Mouse (Mus musculus): ENCODE measurements at regions not wholly inside any gene's neighbourhood (a gene's known extent, or its start where the extent isn't known, plus 50 kb on each side); places are given as distances from the start of the nearest gene placed in this dataset.
A peak's percentile ranks its signal among the peaks of the same experiment; 100 is the strongest.

DNA sequence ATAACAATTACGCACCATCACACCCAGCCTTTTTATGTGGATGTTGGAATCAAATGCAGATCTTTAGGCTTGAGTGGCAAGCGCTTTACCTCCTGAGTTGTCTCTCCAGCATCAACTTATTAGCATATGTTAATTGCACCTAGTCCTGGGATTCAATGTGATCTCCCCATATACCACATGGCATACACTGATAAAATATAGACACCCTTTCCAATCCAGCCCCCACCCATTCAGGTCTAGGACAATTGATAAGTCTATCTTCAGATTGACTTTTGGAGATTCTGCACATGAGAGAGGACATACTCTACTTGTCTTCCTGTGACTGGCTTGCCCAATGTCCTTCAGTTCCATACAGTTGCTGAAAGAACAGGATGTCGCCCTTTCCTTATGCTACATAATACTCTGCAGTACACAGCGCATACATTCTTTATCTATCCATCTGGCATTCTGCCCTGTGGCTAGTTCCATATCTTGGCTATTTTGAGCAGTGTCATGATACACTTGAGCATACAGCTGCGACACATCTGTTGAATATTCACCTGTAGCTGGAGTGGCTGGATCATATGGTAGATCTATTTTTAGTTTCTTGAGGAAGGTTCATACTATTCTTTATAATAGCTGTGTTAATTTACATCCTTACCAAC is 120.3 kb downstream of the Gsdmc2 start:
- ATAC-seq (replicated peaks; ENCODE audit: poor library complexity) = peak; percentile 51

DNA sequence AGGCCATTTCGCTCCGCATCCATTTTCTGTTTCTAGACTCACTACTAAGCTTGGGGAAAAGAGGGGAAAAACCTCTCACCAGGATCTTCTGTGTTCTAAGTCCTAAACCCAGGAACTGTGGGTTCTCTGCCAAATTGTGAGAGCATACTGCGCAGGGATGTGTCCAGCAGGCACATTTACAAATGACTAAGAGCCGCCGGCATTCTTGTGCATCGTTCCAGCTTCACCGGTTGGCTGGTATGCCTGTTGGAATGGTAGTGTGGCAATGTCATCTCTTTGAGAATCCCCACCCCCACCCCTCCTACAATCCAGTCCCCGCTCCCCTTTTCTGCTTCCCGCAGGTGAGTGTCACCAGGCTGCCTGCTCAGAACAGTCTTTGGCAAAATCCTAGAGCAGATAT is 122.0 kb downstream of the Gsdmc2 start:
- no peak for ATAC-seq (replicated peaks; ENCODE audit: poor library complexity)

DNA sequence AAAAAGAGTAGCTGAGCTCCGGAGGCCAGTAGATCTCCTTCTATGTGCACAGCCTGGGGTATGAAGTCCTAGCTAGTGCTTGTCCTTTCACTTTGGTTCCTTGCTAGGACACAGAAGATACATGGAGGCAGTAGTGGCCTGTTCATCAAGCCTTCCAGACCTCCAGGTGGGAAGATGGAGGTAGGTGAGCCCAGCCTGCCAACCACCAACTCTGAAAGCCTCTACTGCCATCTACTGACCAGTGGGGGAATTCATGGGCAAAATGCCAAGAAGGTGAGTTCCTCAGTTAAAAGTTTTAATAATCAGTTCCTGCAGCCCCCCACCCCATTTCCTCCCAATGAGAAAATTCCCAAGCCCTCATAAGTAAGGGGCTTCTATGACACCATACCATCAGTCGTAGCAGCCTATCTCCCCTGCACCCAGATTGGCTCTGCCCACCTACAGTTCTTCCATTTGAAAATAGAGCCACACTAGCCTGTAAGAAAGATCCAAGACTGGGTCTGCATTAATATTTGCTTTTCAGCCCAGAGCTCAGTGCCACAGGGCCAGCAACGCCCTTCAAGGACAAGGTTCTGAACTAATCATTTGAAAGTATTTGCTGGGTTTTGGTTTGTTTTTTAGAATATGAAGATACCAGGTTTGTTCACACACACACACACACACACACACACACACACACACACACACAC is 123.2 kb downstream of the Gsdmc2 start:
- ATAC-seq (replicated peaks; ENCODE audit: poor library complexity) = peak; percentile 74

DNA sequence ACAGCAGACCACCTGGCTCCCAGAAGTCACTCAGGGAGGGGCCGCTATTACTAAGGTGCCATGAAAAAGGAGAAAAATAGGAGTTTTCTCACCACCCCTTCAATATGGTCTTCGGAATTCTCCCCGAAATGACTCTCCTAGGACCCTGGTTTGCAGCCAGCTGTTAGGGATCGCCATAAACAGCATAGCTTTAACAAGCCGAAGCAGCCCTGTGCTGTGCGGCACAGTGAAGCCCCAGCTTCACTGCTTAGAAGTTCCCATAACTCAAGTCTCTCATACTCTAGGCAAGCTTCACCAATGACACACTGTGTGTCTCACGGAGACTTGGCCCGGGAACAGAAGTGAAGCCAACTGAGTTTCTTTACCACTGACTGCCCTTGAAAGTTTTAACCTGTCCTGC is 127.2 kb downstream of the Gsdmc2 start:
- no peak for ATAC-seq (replicated peaks; ENCODE audit: poor library complexity)

DNA sequence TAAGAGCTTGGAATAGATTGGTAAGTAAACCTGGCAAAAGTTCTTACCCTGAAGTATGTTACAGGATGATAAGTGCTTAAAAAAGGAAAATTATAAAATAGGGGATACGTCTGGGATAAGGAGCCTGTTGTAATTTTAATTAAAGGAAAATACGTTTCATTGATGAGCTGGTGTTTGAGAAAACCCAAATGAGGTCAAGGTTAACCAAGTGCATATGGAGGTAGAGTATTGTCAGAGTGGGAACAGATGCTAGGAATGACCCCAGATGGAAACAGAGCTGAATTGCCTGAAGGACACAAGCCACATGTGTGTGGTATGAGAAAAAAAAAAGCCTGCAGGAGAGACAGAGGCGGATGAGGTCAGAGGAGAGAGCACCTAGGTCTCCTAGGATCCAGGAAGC is 131.3 kb downstream of the Gsdmc2 start:
- ATAC-seq (replicated peaks; ENCODE audit: poor library complexity) = no peak

DNA sequence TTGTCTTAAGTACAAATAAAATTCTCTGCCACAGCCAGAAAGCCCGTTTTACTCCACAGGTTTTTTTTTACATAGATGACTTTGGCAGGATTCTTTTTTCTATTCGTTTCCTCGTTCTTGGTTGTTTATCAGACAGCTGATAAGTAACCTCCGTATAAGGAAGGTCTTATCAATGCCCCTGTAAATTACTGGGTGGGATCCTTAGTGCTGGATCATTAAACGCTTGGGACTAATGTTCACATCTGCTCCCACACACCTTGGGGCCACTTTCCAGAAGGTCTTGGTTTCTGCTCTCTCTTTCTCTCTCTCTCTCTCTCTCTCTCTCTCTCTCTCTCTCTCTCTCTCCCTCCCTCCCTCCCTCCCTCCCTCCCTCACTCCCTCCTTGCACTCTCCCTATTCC is 134.6 kb downstream of the Gsdmc2 start:
- ATAC-seq (replicated peaks; ENCODE audit: poor library complexity) = no peak

DNA sequence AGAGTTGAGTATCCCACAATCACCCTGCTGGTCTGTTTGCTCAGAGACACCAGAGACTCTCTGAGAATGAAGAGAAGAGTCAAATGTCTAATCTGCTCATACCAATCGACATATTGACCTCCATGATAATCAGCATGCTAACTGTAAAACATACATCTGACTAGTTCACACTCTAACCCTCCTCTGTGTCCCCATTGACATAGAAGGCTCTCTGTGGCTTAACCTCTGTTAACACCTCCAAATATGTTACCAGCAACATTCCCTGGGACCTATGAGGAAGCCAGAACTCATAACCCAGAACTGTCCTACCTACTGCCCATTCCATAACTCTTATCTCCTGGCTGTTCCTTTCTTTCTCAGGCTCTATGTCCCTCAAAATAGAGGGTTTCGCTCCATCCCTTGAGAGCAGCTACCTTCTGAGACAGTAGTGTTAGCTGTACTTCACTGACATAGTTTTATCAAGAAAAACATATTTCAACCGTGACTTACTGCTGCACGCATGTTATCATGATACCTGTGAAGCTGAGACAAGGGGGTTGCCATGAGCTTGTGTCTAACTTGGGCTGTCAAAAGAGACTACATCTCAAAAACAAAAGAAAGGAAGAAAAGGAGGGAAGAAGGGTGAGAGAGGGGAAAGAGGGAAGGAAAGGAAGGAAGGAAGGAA is 135.6 kb downstream of the Gsdmc2 start:
- ATAC-seq (replicated peaks; ENCODE audit: poor library complexity) = peak; percentile 81

DNA sequence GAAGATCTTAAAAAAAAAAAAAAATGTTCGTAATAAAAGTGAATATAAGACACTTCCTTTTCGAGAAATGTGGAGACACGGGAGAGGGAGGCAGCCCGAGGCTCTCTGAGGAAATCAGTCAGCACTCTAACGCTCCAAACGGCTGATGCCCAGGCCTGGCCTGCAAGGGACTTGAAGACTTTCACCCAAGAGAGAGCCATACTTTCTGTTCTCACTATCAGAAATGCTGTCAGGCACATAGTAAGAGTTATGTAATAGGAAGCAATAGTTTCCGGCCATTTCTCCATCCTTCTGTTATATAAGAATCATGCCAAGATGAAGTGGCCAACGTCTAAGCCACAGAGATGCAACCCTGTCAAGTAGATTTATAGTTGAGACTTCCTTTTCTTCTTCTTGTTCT is 140.3 kb downstream of the Gsdmc2 start:
- peak; percentile 87 for ATAC-seq (replicated peaks; ENCODE audit: poor library complexity)

DNA sequence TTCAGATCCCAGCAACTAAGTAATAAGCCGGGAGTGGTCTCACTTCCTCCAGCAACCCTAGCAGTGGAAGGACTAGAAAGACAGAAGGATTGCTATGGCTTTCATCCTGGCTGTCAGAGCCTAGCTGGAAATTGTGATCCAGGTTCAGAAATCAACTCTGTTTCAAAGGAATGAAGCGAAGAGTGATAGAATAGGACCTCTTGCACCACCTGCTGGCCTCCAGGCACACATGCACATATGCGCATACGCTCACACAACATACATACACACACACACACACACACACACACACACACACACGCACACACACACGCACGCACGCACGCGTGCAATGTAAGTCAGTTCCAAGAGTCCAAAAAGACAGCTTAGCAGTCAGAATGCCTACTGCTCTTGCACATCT is 147.1 kb downstream of the Gsdmc2 start:
- peak; percentile 71 for ATAC-seq (replicated peaks; ENCODE audit: poor library complexity)

DNA sequence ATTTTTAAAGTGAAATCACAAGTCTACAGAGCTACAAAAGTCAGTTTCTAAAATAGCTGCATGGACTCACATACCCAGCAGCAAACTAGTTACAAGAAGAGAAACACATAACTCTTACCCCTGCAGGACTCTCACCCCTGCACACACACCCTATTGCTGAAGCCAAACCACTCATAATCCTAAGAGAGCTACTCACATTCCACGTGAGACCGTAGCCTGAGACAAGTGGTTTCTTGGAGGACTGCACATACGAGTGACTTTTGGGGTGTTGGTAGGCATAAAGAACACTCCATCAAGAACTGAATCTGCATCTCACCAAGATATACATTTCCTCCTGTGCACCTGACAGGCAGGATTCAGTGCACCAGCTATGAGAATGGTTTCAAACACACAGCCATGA is 150.8 kb downstream of the Gsdmc2 start:
- ATAC-seq (replicated peaks; ENCODE audit: poor library complexity) = no peak

DNA sequence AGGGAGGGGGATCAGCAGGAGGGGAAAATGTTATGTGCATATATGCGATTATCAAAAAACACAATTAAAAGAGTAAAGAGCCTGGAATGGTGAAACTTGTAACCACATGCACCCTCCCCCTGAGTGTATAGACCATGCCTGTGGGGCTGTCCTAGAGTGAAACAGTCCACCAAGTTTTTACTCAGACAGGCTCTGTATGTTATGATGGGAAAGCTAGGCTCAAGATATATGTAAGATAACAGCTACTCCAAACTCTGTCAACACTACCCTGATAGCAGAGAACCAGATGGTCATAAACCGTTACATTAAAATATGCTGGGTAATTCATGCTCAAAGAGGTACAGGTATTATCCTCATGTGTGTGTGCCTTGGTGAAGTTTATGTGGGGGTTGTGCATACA is 151.4 kb downstream of the Gsdmc2 start:
- ATAC-seq (replicated peaks; ENCODE audit: poor library complexity) = peak; percentile 27; the same call in 1 of the 2 replicates

DNA sequence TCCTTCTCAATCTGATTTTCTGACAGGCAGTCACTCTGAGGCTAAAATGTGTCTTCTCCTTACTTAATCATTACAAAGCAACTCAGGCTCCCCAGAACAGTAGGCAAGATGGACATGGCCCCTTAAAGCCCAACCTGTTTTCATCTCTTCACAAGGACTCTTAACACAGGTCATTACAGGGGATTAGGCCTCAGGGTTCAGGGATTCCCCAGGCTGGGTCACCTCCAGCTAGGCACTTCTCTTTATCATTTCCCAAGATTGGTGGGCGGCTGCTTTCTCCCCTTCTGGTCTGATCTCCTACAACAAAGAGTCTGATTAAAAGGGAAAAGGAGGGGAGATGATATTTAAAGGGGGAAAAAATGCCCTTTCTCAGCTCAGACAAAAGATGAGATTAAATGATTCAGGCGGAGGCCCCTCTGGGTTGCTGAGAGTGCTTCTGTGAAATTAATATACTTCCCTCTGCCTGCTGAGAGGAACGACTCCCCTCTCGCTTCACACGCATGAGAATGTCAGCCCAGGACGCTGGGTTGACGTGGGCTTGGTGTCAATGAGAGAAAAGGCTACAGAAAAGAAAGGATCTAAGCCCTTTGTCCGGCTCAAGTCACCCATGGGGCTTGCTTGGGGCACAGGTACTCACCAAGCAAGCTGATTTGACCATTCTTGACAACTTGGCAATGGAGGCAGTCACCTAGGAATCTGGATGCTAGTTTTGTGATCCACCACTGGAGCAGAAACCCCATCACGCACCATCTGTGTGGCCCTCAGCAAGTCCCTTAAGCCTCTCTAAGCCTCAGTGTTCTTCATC is 152.3 kb downstream of the Gsdmc2 start:
- no peak for ATAC-seq (replicated peaks; ENCODE audit: poor library complexity)

DNA sequence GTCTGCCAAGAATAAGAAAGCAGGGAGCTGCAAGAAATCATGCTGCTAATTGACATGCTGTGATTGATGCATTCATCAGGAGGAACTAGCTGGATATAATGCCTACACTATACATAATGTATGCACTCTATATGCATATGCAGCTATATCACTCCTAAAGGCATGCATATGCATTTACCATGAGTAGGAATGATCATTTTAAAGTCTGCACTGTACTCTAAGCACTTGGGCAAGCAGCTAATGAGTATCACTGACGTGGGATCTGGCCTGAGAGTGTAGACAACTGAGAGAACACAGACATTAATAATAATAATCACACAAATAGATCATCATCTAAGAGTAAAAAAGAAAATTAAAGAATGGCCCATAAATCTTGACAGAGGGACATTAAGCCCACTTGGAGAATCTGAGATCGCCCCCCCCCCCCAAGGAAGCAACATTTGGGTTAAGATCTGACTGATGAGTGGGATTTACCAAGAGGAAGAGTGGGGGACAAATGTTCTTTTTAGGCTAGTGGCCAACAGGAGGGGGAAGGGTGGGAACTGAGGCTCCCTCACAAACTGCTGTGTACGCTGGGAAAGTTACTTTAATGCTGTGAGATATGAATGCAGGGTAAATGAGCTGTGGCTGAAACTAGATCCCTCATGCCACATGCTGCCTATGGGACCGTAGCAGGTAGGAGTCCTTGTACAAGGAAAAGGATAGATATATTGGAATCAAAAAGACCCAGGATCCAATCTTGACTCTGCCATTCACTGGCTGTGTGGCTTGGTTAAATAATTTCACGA is 155.0 kb downstream of the Gsdmc2 start:
- ATAC-seq (replicated peaks; ENCODE audit: poor library complexity) = no peak

DNA sequence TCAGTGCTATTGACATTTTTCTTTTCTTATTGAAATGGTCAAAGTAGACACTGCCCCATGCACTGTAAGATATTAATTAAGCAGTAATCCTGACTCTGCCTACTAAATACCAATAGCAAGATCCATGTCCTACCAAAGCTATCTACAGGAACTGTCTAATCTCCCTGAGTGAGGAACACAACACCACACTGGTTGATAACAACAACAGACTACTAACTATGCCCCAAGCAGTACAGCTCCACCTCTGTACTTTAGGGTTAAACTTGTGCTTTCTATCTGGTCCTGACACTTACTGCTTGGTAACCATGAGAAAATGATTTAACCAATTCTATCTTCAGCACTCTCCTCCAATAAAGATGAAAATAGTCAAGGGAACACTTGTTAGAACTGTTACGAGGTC is 157.1 kb downstream of the Gsdmc2 start:
- ATAC-seq (replicated peaks; ENCODE audit: poor library complexity) = no peak; the same call in 1 of the 2 replicates

DNA sequence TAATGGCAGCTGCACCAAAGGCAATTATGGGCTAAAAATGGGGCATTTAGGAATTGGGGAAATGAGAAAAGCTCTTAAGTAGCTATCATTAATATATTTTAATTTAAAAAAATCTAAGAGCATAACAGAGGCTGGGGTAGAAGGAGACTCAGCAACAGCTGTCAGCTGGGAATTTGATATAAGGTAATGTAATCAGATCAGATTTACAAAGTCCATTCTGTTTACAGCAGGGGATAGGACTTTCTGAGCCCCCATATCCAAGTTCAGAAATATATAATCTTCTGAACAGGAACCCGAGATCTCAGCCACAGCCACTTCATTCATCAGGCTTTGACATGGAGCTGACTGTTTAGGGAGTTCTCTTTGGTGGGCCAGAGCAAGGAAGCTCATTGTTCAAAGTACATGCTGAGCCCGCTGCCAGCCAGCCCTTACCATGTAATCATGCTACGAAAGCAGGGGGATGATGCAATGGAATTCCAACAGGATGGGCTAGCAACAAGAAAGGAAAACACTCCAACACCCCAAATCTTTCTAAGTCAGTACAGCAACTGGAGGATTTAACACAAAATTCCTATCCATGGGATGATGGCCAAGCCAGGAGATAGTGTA is 157.9 kb downstream of the Gsdmc2 start:
- no peak for ATAC-seq (replicated peaks; ENCODE audit: poor library complexity)

DNA sequence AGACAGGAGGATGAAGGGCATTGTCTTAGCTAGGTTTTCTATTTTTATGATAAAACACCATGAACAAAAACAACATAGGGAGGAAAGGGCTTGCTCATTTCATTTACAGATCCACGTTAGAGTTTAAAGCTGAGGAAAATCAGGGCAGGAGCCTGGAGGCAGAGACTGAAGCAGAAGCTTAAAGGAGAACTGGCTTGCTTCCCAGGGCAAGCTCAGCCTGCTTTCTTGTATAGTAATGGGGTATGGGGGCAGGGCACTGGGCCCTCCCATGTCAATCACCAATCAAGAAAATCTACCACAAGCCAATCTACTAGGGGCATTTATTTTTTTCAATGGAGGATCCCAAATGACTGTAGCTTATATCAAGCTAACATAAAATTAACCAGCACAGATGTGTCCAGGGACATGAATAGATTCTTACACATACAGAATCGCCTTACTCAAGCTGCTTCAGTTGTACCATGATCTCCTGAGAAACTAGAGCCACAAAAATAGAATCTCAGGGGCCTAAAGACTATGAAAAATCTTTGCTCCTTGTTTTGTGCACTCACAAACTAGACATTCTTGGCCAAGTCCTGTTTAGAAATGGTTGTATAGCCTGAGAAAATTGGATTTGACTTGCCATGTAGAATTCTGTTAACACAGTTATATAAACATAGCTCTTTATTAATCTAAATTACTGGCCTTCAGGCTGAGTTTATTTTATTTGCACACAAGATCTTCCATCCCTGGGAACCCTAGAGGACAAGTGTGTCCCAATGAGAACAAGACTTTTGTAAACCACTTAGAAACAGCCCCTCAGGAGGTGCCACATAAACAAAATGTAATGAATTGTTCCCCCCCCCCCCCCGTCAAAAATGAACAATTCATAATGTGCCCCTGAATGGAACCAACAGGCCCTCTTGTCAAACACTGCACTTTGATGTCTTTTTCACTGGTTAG is 164.7 kb downstream of the Gsdmc2 start:
- no peak for ATAC-seq (replicated peaks; ENCODE audit: poor library complexity)

DNA sequence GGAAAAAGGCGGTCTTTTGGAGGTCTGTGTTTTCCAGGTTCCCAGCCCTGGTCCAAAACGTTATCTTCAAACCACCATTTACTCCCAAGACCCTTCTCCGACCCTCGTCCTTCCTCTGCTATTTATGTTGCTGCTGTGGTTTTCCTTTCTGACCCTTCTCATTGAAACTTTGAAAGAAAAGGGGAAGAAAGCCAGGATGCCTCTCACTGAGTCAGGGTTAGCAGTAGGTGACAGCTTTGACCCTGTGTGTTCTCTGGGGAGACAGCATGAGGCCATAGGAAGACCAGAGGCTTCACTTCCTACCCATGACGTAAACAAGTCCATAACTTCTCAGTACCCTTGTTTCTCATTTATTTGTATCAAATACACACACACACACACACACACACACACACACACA is 166.1 kb downstream of the Gsdmc2 start:
- peak; percentile 93 for ATAC-seq (replicated peaks; ENCODE audit: poor library complexity)

DNA sequence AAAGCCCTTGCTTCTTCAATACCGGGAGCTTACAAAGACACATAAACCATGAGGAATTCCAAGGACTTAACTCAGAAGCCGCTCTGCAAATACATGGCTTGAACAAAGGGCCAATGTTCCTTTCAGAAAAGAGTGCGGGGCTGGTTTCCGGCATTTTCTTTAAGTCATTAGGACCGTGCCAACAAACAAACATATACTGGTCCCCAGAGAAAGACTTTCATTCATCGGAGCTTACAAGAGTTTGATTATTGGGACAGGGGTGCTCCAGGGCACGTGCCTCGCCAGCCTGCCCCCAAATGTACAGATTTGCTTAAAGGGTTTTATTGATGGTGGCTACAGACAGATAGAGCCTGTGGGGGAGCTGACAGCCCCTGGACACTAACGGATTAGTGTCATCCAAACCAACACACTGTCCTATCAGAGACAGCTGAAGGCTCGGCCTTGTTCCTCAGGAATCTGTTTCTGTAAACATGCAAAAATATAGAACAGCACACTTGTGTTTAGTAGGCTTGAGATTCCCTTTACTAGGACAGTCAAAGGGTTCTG is 169.4 kb downstream of the Gsdmc2 start:
- ATAC-seq (replicated peaks; ENCODE audit: poor library complexity) = no peak

DNA sequence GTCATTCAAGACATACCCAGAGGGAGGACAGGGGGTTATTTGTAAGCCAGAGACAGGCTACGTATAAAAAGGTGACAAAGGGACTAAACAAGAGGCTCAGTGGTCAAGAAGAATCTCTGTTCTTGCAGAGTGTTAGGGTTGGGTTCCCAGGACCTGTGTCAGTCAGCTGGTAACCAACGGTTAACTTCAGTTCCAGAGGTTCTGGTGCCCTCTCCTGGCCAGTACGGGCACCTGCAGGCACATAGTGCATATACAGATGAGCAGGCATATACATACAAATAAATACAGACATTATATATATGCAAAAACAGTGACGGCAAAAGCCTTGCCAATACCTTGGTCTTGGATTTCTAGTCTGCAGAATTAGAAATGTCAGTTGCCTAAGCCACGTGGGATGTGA is 170.6 kb downstream of the Gsdmc2 start:
- ATAC-seq (replicated peaks; ENCODE audit: poor library complexity) = no peak

Data from megakaryocyte progenitor cell, adult 5-6 weeks (primary cell).